Mouse (Mus musculus): ENCODE data around the gene Slc38a3. TPM values are rescaled to one million over a fixed set of nuclear protein-coding genes. Genes with fewer than 3 reads are reported as not detected.
A peak's percentile ranks its signal among the peaks of the same experiment; 100 is the strongest.

The Slc38a3 gene
- polyA plus RNA-seq, 1 experiment from 2014 or later, result 55.0 TPM

GRCm38 (mm10) chr9:107602068-107602648 is 67.2 kb downstream of the Slc38a3 start:
- 12% methylated on average over 10 of the region's 10 CpGs for WGBS
- no peak overlapping the region for H3K27ac ChIP-seq (ENCODE audit: low read depth, low read length)

GRCm38 (mm10) chr9:107601275-107601674 is 68.1 kb downstream of the Slc38a3 start:
- Histone ChIP-seq H3K4me1 (ENCODE audit: control insufficient read depth, insufficient read depth, low read depth, low read length) (peaks cover 7% of the 10 kb centered on the region), H3K4me3 (ENCODE audit: low read length) (no peak overlapping the region), H3K27me3 (replicated peaks; ENCODE audit: control insufficient read depth, insufficient read depth, low read length) (no peaks in the 10 kb centered on the region), H3K4me2 (ENCODE audit: low read length) (no peak overlapping the region), H3K27ac (ENCODE audit: low read depth, low read length) (no peak overlapping the region), H3K9me3 (ENCODE audit: control insufficient read depth, low read length) (no peaks in the 10 kb centered on the region), H3K9ac (ENCODE audit: low read depth, low read length) (no peak overlapping the region), H3K36me3 (ENCODE audit: control insufficient read depth, insufficient read depth, low read length) (no peaks in the 10 kb centered on the region)
- WGBS, result 78% methylated on average over 11 of the region's 11 CpGs
- ATAC-seq, result no peak

More at GRCm38 (mm10) chr9:107602068-107602648, 67.2 kb downstream of the Slc38a3 start:
- no peak overlapping the region for H3K4me2 ChIP-seq (ENCODE audit: low read length)
- peaks cover 7% of the 10 kb centered on the region for H3K4me1 ChIP-seq (ENCODE audit: control insufficient read depth, insufficient read depth, low read depth, low read length)
- peak overlapping the region; percentile 28 for H3K9ac ChIP-seq (ENCODE audit: low read depth, low read length)
- ATAC-seq, result peak; percentile 77
- H3K36me3 ChIP-seq (ENCODE audit: control insufficient read depth, insufficient read depth, low read length), result no peaks in the 10 kb centered on the region
- no peaks in the 10 kb centered on the region for H3K9me3 ChIP-seq (ENCODE audit: control insufficient read depth, low read length)
- no peak overlapping the region for H3K4me3 ChIP-seq (ENCODE audit: low read length)
- H3K27me3 ChIP-seq (replicated peaks; ENCODE audit: control insufficient read depth, insufficient read depth, low read length), result no peaks in the 10 kb centered on the region; the same call in 1 of the 2 replicates

GRCm38 (mm10) chr9:107600745-107601144 is 68.6 kb downstream of the Slc38a3 start:
- no peaks in the 10 kb centered on the region for H3K27me3 ChIP-seq (replicated peaks; ENCODE audit: control insufficient read depth, insufficient read depth, low read length)
- 80% methylated on average over 12 of the region's 12 CpGs for WGBS
- H3K9me3 ChIP-seq (ENCODE audit: control insufficient read depth, low read length), result no peaks in the 10 kb centered on the region
- no peaks in the 10 kb centered on the region for H3K36me3 ChIP-seq (ENCODE audit: control insufficient read depth, insufficient read depth, low read length)
- no peak overlapping the region for H3K9ac ChIP-seq (ENCODE audit: low read depth, low read length)
- H3K4me1 ChIP-seq (ENCODE audit: control insufficient read depth, insufficient read depth, low read depth, low read length), result peaks cover 7% of the 10 kb centered on the region
- no peak overlapping the region for H3K27ac ChIP-seq (ENCODE audit: low read depth, low read length)
- no peak overlapping the region for H3K4me2 ChIP-seq (ENCODE audit: low read length)
- H3K4me3 ChIP-seq (ENCODE audit: low read length), result no peak overlapping the region
- ATAC-seq, result no peak

Other genes starting within 250 kb of the Slc38a3 start
- gene Tmem115, start 135.6 kb downstream of the Slc38a3 start, polyA plus RNA-seq (2015; fragmentation: Nextera tagmentation; extraction: Ambion mirVana), result 45.7 and 46.0 TPM in 2 replicates
- 51.4 and 59.0 TPM in 2 replicates for gene Cyb561d2, start 127.3 kb downstream of the Slc38a3 start, polyA plus RNA-seq (2015; fragmentation: Nextera tagmentation; extraction: Ambion mirVana)
- gene Nprl2, start 127.3 kb downstream of the Slc38a3 start, polyA plus RNA-seq (2015; fragmentation: Nextera tagmentation; extraction: Ambion mirVana), result 75.8 and 78.6 TPM in 2 replicates
- gene Zmynd10, start 122.2 kb downstream of the Slc38a3 start, polyA plus RNA-seq (2015; fragmentation: Nextera tagmentation; extraction: Ambion mirVana), result 3.3 and 4.4 TPM in 2 replicates
- 45.8 and 46.6 TPM in 2 replicates for gene Rassf1, start 118.0 kb downstream of the Slc38a3 start, polyA plus RNA-seq (2015; fragmentation: Nextera tagmentation; extraction: Ambion mirVana)
- gene Tusc2, start 106.3 kb downstream of the Slc38a3 start, polyA plus RNA-seq (2015; fragmentation: Nextera tagmentation; extraction: Ambion mirVana), result 125 and 134 TPM in 2 replicates
- 60.1 and 68.5 TPM in 2 replicates for gene Hyal2, start 101.6 kb downstream of the Slc38a3 start, polyA plus RNA-seq (2015; fragmentation: Nextera tagmentation; extraction: Ambion mirVana)
- gene Hyal1, start 92.6 kb downstream of the Slc38a3 start, polyA plus RNA-seq (2015; fragmentation: Nextera tagmentation; extraction: Ambion mirVana), result 6.4 and 8.3 TPM in 2 replicates
- gene Naa80, start 90.6 kb downstream of the Slc38a3 start, polyA plus RNA-seq (2015; fragmentation: Nextera tagmentation; extraction: Ambion mirVana), result 17.1 and 22.7 TPM in 2 replicates
- 2.7 and 2.9 TPM in 2 replicates for gene Hyal3, start 88.7 kb downstream of the Slc38a3 start, polyA plus RNA-seq (2015; fragmentation: Nextera tagmentation; extraction: Ambion mirVana)
- gene Ifrd2, start 81.9 kb downstream of the Slc38a3 start, polyA plus RNA-seq (2015; fragmentation: Nextera tagmentation; extraction: Ambion mirVana), result 13.5 and 16.9 TPM in 2 replicates
- gene Sema3b, start 60.3 kb downstream of the Slc38a3 start, polyA plus RNA-seq (2015; fragmentation: Nextera tagmentation; extraction: Ambion mirVana), result 5.6 and 7.0 TPM in 2 replicates
- gene Gnai2, start 34.2 kb downstream of the Slc38a3 start, polyA plus RNA-seq (2015; fragmentation: Nextera tagmentation; extraction: Ambion mirVana), result 302 and 317 TPM in 2 replicates
- 1.3 and 2.7 TPM in 2 replicates for gene Gnat1, start 10.2 kb upstream of the Slc38a3 start, polyA plus RNA-seq (2015; fragmentation: Nextera tagmentation; extraction: Ambion mirVana)
- gene Sema3f, start 40.9 kb upstream of the Slc38a3 start, polyA plus RNA-seq (2015; fragmentation: Nextera tagmentation; extraction: Ambion mirVana), result 10.0 and 13.0 TPM in 2 replicates
- gene Rbm5, start 101.5 kb upstream of the Slc38a3 start, polyA plus RNA-seq (2015; fragmentation: Nextera tagmentation; extraction: Ambion mirVana), result 210 and 236 TPM in 2 replicates
- 83.1 and 89.7 TPM in 2 replicates for gene Rbm6, start 203.7 kb upstream of the Slc38a3 start, polyA plus RNA-seq (2015; fragmentation: Nextera tagmentation; extraction: Ambion mirVana)
- 22.6 and 23.9 TPM in 2 replicates for gene Mon1a, start 218.6 kb upstream of the Slc38a3 start, polyA plus RNA-seq (2015; fragmentation: Nextera tagmentation; extraction: Ambion mirVana)
- 1.3 and 3.0 TPM in 2 replicates for gene Mst1r, start 237.3 kb upstream of the Slc38a3 start, polyA plus RNA-seq (2015; fragmentation: Nextera tagmentation; extraction: Ambion mirVana)

Data from hindbrain, embryonic 16.5 days (tissue).